Mouse (Mus musculus): ENCODE results near the gene Dusp10. TPM values are rescaled to one million over a fixed set of nuclear protein-coding genes. Genes with fewer than 3 reads are reported as not detected.

Dusp10 gene
- polyA plus RNA-seq, 1 experiment from 2014 or later, result 5.1 TPM

GRCm38 (mm10) chr1:184011311-184011710 is 1.8 kb upstream of the Dusp10 start:
- Histone ChIP-seq H3K9me3 (no peaks in the 10 kb centered on the region; the same call in 1 of the 2 replicates), H3K27me3 (no peaks in the 10 kb centered on the region), H3K4me3 (no peak overlapping the region), H3K4me1 (no peaks in the 10 kb centered on the region), H3K9ac (replicated peaks) (no peak overlapping the region), H3K27ac (replicated peaks) (no peak overlapping the region), H3K36me3 (no peaks in the 10 kb centered on the region), H3K4me2 (replicated peaks) (no peak overlapping the region)
- no peak for ATAC-seq (replicated peaks)
- 94% methylated on average over 6 of the region's 6 CpGs for WGBS

GRCm38 (mm10) chr1:184014091-184014490 is 989 bp downstream of the Dusp10 start:
- no peaks in the 10 kb centered on the region for H3K36me3 ChIP-seq
- H3K9ac ChIP-seq (replicated peaks), result no peak overlapping the region
- H3K4me1 ChIP-seq, result no peaks in the 10 kb centered on the region
- H3K27ac ChIP-seq (replicated peaks), result no peak overlapping the region
- WGBS, result 86% methylated on average over 3 of the region's 3 CpGs
- no peaks in the 10 kb centered on the region for H3K27me3 ChIP-seq
- no peak for ATAC-seq (replicated peaks)
- H3K9me3 ChIP-seq, result no peaks in the 10 kb centered on the region; the same call in 1 of the 2 replicates
- no peak overlapping the region for H3K4me3 ChIP-seq
- no peak overlapping the region for H3K4me2 ChIP-seq (replicated peaks)

- H3K9me3 ChIP-seq, result no peaks in the 10 kb centered on the region; the same call in 1 of the 2 replicates
- H3K27me3 ChIP-seq, result no peaks in the 10 kb centered on the region
- H3K4me3 ChIP-seq, result no peak overlapping the region
- no peaks in the 10 kb centered on the region for H3K36me3 ChIP-seq
- WGBS, result 81% methylated on average over 10 of the region's 10 CpGs
- H3K9ac ChIP-seq (replicated peaks), result no peak overlapping the region
- H3K4me1 ChIP-seq, result no peaks in the 10 kb centered on the region
- no peak overlapping the region for H3K27ac ChIP-seq (replicated peaks)
- H3K4me2 ChIP-seq (replicated peaks), result no peak overlapping the region
- ATAC-seq (replicated peaks), result no peak
Observed at GRCm38 (mm10) chr1:184015995-184016730, 3.1 kb downstream of the Dusp10 start.

GRCm38 (mm10) chr1:184017606-184018005 is 4.5 kb downstream of the Dusp10 start:
- ATAC-seq (replicated peaks), result no peak
- Histone ChIP-seq H3K4me3 (no peak overlapping the region), H3K27ac (replicated peaks) (no peak overlapping the region), H3K36me3 (no peaks in the 10 kb centered on the region), H3K9me3 (no peaks in the 10 kb centered on the region; the same call in 1 of the 2 replicates), H3K27me3 (no peaks in the 10 kb centered on the region), H3K4me2 (replicated peaks) (no peak overlapping the region), H3K9ac (replicated peaks) (no peak overlapping the region), H3K4me1 (no peaks in the 10 kb centered on the region)
- WGBS, result 85% methylated on average over 2 of the region's 2 CpGs

- Histone ChIP-seq H3K4me2 (replicated peaks) (no peak overlapping the region), H3K9ac (replicated peaks) (no peak overlapping the region), H3K27ac (replicated peaks) (no peak overlapping the region), H3K36me3 (no peaks in the 10 kb centered on the region), H3K4me1 (no peaks in the 10 kb centered on the region), H3K4me3 (no peak overlapping the region), H3K9me3 (no peaks in the 10 kb centered on the region), H3K27me3 (no peaks in the 10 kb centered on the region)
- WGBS, result 48% methylated on average over 6 of the region's 6 CpGs
- no peak for ATAC-seq (replicated peaks)
Observed at GRCm38 (mm10) chr1:184019042-184019721, 6.1 kb downstream of the Dusp10 start.

- Histone ChIP-seq H3K36me3 (no peaks in the 10 kb centered on the region), H3K4me2 (replicated peaks) (no peak overlapping the region), H3K9ac (replicated peaks) (no peak overlapping the region), H3K4me3 (no peak overlapping the region), H3K27me3 (no peaks in the 10 kb centered on the region), H3K4me1 (no peaks in the 10 kb centered on the region), H3K27ac (replicated peaks) (no peak overlapping the region), H3K9me3 (no peaks in the 10 kb centered on the region)
- ATAC-seq (replicated peaks), result no peak
- WGBS, result 51% methylated on average over 6 of the region's 6 CpGs
Observed at GRCm38 (mm10) chr1:184019722-184020107, 6.6 kb downstream of the Dusp10 start.

GRCm38 (mm10) chr1:184023971-184024370 is 10.9 kb downstream of the Dusp10 start:
- Histone ChIP-seq H3K36me3 (no peaks in the 10 kb centered on the region), H3K27me3 (no peaks in the 10 kb centered on the region), H3K4me2 (replicated peaks) (no peak overlapping the region), H3K9me3 (no peaks in the 10 kb centered on the region), H3K4me3 (no peak overlapping the region), H3K4me1 (no peaks in the 10 kb centered on the region), H3K9ac (replicated peaks) (no peak overlapping the region), H3K27ac (replicated peaks) (no peak overlapping the region)
- 46% methylated on average over 2 of the region's 2 CpGs for WGBS
- no peak for ATAC-seq (replicated peaks)

GRCm38 (mm10) chr1:184024631-184025030 is 11.5 kb downstream of the Dusp10 start:
- no peaks in the 10 kb centered on the region for H3K4me1 ChIP-seq
- no peak overlapping the region for H3K4me2 ChIP-seq (replicated peaks)
- H3K9ac ChIP-seq (replicated peaks), result no peak overlapping the region
- no peaks in the 10 kb centered on the region for H3K27me3 ChIP-seq
- 97% methylated on average over 2 of the region's 2 CpGs for WGBS
- ATAC-seq (replicated peaks), result no peak
- H3K4me3 ChIP-seq, result no peak overlapping the region
- no peaks in the 10 kb centered on the region for H3K36me3 ChIP-seq
- no peak overlapping the region for H3K27ac ChIP-seq (replicated peaks)
- no peaks in the 10 kb centered on the region for H3K9me3 ChIP-seq

- Histone ChIP-seq H3K36me3 (no peaks in the 10 kb centered on the region), H3K4me1 (no peaks in the 10 kb centered on the region), H3K27me3 (no peaks in the 10 kb centered on the region), H3K27ac (replicated peaks) (no peak overlapping the region), H3K4me2 (replicated peaks) (no peak overlapping the region), H3K4me3 (no peak overlapping the region), H3K9me3 (no peaks in the 10 kb centered on the region), H3K9ac (replicated peaks) (no peak overlapping the region)
- ATAC-seq (replicated peaks), result no peak
- 97% methylated on average over 5 of the region's 5 CpGs for WGBS
Observed at GRCm38 (mm10) chr1:184025079-184025478, 12.0 kb downstream of the Dusp10 start.

- ATAC-seq (replicated peaks), result no peak
- no peaks in the 10 kb centered on the region for H3K36me3 ChIP-seq
- WGBS, result 96% methylated on average over 3 of the region's 3 CpGs
Observed at GRCm38 (mm10) chr1:184027039-184027438, 13.9 kb downstream of the Dusp10 start.

GRCm38 (mm10) chr1:184030070-184030802 is 17.1 kb downstream of the Dusp10 start:
- no peak overlapping the region for H3K4me2 ChIP-seq (replicated peaks)
- no peak for ATAC-seq (replicated peaks)
- 90% methylated on average over 8 of the region's 8 CpGs for WGBS
- no peaks in the 10 kb centered on the region for H3K9me3 ChIP-seq
- no peak overlapping the region for H3K27ac ChIP-seq (replicated peaks)
- no peak overlapping the region for H3K9ac ChIP-seq (replicated peaks)
- H3K4me3 ChIP-seq, result no peak overlapping the region
- no peaks in the 10 kb centered on the region for H3K36me3 ChIP-seq
- peaks cover 14% of the 10 kb centered on the region for H3K4me1 ChIP-seq
- no peaks in the 10 kb centered on the region for H3K27me3 ChIP-seq

More at GRCm38 (mm10) chr1:184027039-184027438, 13.9 kb downstream of the Dusp10 start:
- Histone ChIP-seq H3K4me1 (no peaks in the 10 kb centered on the region), H3K4me2 (replicated peaks) (no peak overlapping the region), H3K4me3 (no peak overlapping the region), H3K9ac (replicated peaks) (no peak overlapping the region), H3K9me3 (no peaks in the 10 kb centered on the region), H3K27ac (replicated peaks) (no peak overlapping the region), H3K27me3 (no peaks in the 10 kb centered on the region)

Data from forebrain, embryonic 15.5 days (tissue).